Mouse (Mus musculus): ENCODE measurements at regions not wholly inside any gene's neighbourhood (a gene's known extent, or its start where the extent isn't known, plus 50 kb on each side); places are given as distances from the start of the nearest gene placed in this dataset.

GRCm38 (mm10) chr11:63677921-63678320 lies 244.2 kb downstream of the Hs3st3b1 start:
- intact Hi-C loops (cut with DNase I) = no loop called here
- no peak for DNase-seq (ENCODE audit: extremely low spot score in 1 of 2, low spot score in 2 of 2)
- Histone ChIP-seq H3K27ac (no peak overlapping the region), H3K4me3 (no peak overlapping the region)
- TF ChIP-seq CTCF (IDR thresholded peaks at IDR 0.05) = no peak

- Histone ChIP-seq H3K27ac (no peak overlapping the region), H3K4me3 (no peak overlapping the region)
- TF ChIP-seq CTCF (IDR thresholded peaks at IDR 0.05) = no peak
- DNase-seq (ENCODE audit: extremely low spot score in 1 of 2, low spot score in 2 of 2) = no peak
- intact Hi-C loops (cut with DNase I) = no loop called here
Observed at GRCm38 (mm10) chr11:63678382-63678905, 243.6 kb downstream of the Hs3st3b1 start.

- no peak for DNase-seq (ENCODE audit: extremely low spot score in 1 of 2, low spot score in 2 of 2)
- intact Hi-C loops (cut with DNase I) = no loop called here
- Histone ChIP-seq H3K4me3 (no peak overlapping the region), H3K27ac (no peak overlapping the region)
- TF ChIP-seq CTCF (IDR thresholded peaks at IDR 0.05) = no peak
Observed at GRCm38 (mm10) chr11:63679491-63679890, 242.6 kb downstream of the Hs3st3b1 start.

GRCm38 (mm10) chr11:63684228-63684980 lies 237.7 kb downstream of the Hs3st3b1 start:
- intact Hi-C loops (cut with DNase I) = no loop called here

GRCm38 (mm10) chr11:63691041-63691440 lies 231.0 kb downstream of the Hs3st3b1 start:
- H3K27ac ChIP-seq = no peak overlapping the region
- TF ChIP-seq CTCF (IDR thresholded peaks at IDR 0.05) = peak; percentile 55
- intact Hi-C loops (cut with DNase I) = no loop called here
- DNase-seq (ENCODE audit: extremely low spot score in 1 of 2, low spot score in 2 of 2) = peak; percentile 11 to 18
- no peak overlapping the region for H3K4me3 ChIP-seq

More at GRCm38 (mm10) chr11:63684228-63684980, 237.7 kb downstream of the Hs3st3b1 start:
- DNase-seq (ENCODE audit: extremely low spot score in 1 of 2, low spot score in 2 of 2) = no peak
- H3K27ac ChIP-seq = no peak overlapping the region
- no peak overlapping the region for H3K4me3 ChIP-seq
- no peak for TF ChIP-seq CTCF (IDR thresholded peaks at IDR 0.05)

DNA sequence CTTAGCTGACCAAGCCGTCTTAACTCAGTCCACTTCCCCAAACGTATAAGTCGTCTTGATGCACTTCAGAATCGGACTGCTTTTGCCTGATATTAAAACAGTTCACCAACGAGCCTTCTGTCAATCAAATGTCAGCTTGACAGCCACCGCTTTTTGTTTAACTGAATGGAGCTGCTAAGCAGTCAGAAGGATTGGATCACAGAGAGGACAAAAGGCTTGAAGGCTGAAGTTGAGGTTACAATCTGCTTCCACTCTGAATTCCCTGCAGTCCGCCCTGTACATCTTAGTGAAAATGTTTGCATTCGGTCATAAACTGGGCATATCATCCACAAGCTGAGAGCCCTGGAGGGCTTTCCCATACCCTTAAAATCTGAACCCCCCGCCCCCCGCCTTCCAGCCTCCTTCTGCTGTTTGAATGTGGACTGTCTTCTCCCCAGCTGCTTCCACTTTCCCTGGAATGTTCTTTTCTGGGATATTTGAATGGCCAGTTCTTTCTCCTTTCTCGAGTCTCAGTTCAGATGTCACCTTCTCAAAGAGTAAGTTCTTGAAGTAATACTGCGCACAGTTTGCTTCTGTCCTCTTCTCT lies 217.0 kb downstream of the Hs3st3b1 start:
- intact Hi-C loops (cut with DNase I) = no loop called here

DNA sequence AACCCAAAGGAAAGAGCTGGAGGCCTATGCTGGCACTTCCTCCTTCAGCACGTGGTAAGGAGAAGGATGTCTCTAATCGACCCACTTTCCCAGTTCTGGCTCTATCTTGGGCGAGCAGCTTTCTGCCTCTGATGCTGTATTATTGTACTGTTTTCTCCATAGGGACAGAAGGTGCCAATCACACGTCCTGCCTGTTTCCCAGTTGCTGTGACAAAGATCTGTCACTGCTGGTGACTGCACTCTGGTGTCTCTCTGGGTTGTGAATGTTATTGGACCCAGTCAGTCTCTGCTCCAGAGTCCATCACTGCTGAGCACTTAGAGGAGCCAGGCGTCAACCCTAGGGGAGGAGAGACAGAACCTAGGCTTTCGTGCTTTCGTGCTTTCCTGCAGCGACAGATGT lies 216.0 kb downstream of the Hs3st3b1 start:
- Histone ChIP-seq H3K27ac (no peak overlapping the region), H3K4me3 (no peak overlapping the region)
- no peak for DNase-seq (ENCODE audit: extremely low spot score in 1 of 2, low spot score in 2 of 2)
- intact Hi-C loops (cut with DNase I) = no loop called here
- no peak for TF ChIP-seq CTCF (IDR thresholded peaks at IDR 0.05)

More for the DNA sequence above, 217.0 kb downstream of the Hs3st3b1 start:
- Histone ChIP-seq H3K4me3 (no peak overlapping the region), H3K27ac (no peak overlapping the region)
- no peak for DNase-seq (ENCODE audit: extremely low spot score in 1 of 2, low spot score in 2 of 2)
- no peak for TF ChIP-seq CTCF (IDR thresholded peaks at IDR 0.05)

GRCm38 (mm10) chr11:63707093-63707492 lies 215.0 kb downstream of the Hs3st3b1 start:
- Histone ChIP-seq H3K27ac (no peak overlapping the region), H3K4me3 (no peak overlapping the region)
- DNase-seq (ENCODE audit: extremely low spot score in 1 of 2, low spot score in 2 of 2) = no peak
- intact Hi-C loops (cut with DNase I) = no loop called here
- TF ChIP-seq CTCF (IDR thresholded peaks at IDR 0.05) = no peak

- intact Hi-C loops (cut with DNase I) = no loop called here
- TF ChIP-seq CTCF (IDR thresholded peaks at IDR 0.05) = no peak
- Histone ChIP-seq H3K4me3 (no peak overlapping the region), H3K27ac (no peak overlapping the region)
- DNase-seq (ENCODE audit: extremely low spot score in 1 of 2, low spot score in 2 of 2) = peak in 1 of 2 experiments; percentile 10
Observed at GRCm38 (mm10) chr11:63708412-63708811, 213.7 kb downstream of the Hs3st3b1 start.

DNA sequence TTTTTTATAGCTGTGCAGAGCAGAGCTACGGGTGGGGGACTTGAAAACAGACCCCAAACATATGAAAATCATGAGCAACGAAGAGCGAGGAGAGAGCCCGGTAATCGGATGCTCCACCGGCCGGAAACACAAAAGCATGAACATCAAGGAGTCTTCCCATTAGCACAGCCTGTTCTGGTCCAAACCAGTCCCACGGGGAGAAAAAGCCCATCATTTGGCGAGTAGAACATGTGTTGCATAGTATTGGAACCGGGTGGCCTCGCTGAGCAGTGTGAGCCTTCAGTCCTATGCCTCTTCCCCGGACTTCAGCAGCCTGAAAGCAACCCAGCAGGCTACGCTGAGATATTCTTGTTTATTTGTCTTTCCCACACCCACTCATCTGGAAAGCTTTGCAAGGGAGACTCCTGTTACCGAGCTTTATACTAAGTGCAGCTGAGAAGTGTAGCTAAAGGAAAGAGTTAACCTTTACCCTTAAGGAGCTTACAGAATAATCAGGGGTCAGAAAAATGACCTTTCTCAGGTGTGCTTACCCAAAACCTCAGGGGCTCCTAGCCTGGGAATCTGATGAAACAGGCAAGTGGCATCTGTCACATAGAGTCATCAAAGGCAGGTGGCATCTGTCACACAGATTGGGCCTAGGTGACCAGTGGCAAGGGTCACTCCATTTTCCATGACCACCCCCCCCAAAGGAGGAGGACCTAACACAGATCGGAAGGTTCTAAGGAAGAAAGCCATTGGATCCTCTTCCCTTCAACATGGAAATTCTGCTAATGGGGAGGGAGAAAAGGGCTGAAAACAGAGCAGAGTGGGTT lies 209.8 kb downstream of the Hs3st3b1 start:
- no peak overlapping the region for H3K27ac ChIP-seq
- intact Hi-C loops (cut with DNase I) = no loop called here
- no peak for DNase-seq (ENCODE audit: extremely low spot score in 1 of 2, low spot score in 2 of 2)
- no peak overlapping the region for H3K4me3 ChIP-seq
- no peak for TF ChIP-seq CTCF (IDR thresholded peaks at IDR 0.05)

- no peak overlapping the region for H3K27ac ChIP-seq
- no peak for DNase-seq (ENCODE audit: extremely low spot score in 1 of 2, low spot score in 2 of 2)
- H3K4me3 ChIP-seq = no peak overlapping the region
- intact Hi-C loops (cut with DNase I) = no loop called here
- no peak for TF ChIP-seq CTCF (IDR thresholded peaks at IDR 0.05)
Observed at GRCm38 (mm10) chr11:63722261-63722660, 199.8 kb downstream of the Hs3st3b1 start.

- no peak for TF ChIP-seq CTCF (IDR thresholded peaks at IDR 0.05)
- no peak overlapping the region for H3K27ac ChIP-seq
- intact Hi-C loops (cut with DNase I) = no loop called here
- DNase-seq (ENCODE audit: extremely low spot score in 1 of 2, low spot score in 2 of 2) = no peak
- no peak overlapping the region for H3K4me3 ChIP-seq
Observed at GRCm38 (mm10) chr11:63730880-63731279, 191.2 kb downstream of the Hs3st3b1 start.

Data from left cerebral cortex, adult 2 months (tissue).